Mouse (Mus musculus): Measurements from ENCODE around the gene Rbfox3.

DNA sequence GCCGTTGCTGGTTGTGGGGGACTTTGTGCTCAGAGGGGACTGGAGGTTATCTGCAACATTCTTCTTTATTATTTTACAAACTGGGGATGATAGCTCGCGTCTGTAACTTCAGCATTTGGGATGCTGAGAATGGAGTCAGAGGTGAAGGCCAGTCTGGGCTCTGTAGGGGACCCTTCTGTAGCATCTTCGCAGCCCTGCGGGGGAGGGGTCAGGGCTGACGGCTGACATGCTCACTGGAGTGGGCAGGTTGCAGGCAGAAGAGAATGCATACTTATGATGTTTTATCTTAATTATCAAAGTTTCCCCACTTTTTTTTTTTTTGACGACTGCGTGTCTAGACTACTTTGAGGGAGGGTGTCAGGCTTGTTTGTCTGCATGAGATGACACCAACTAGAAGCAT is 234.1 kb downstream of the Rbfox3 start:
- TF ChIP-seq EP300 (IDR thresholded peaks at IDR 0.05) (no peak), CTCF (IDR thresholded peaks at IDR 0.05) (no peak)

Data from lung, postnatal 0 days (tissue).